Mouse (Mus musculus): ENCODE data around the gene Padi4. TPM values are rescaled to one million over a fixed set of nuclear protein-coding genes. Genes with fewer than 3 reads are reported as not detected.
A peak's percentile ranks its signal among the peaks of the same experiment; 100 is the strongest.

The Padi4 gene
- polyA plus RNA-seq, 1 experiment from 2014 or later: 1.1 TPM

GRCm38 (mm10) chr4:140791071-140791470 lies 17.0 kb upstream of the Padi4 start:
- no peak for ATAC-seq

GRCm38 (mm10) chr4:140789983-140790382 lies 15.9 kb upstream of the Padi4 start:
- H3K4me2 ChIP-seq (replicated peaks; ENCODE audit: low read depth, low read length): no peak overlapping the region
- no peaks in the 10 kb centered on the region for H3K4me1 ChIP-seq (ENCODE audit: insufficient read depth, low read depth, low read length)
- no peak overlapping the region for H3K27ac ChIP-seq (ENCODE audit: low read length)
- WGBS: 87% methylated on average over 4 of the region's 4 CpGs
- no peaks in the 10 kb centered on the region for H3K27me3 ChIP-seq (replicated peaks; ENCODE audit: insufficient read depth, low read length)
- no peak overlapping the region for H3K4me3 ChIP-seq (ENCODE audit: low read depth, low read length)
- no peak for DNase-seq (ENCODE audit: low spot score)
- no peak for ATAC-seq
- no peaks in the 10 kb centered on the region for H3K9me3 ChIP-seq (ENCODE audit: low read length)
- H3K36me3 ChIP-seq (ENCODE audit: insufficient read depth, low read length): no peaks in the 10 kb centered on the region
- TF ChIP-seq EP300 (IDR thresholded peaks at IDR 0.05): no peak
- TF ChIP-seq CTCF (IDR thresholded peaks at IDR 0.05): no peak
- H3K9ac ChIP-seq (replicated peaks; ENCODE audit: low read depth): no peak overlapping the region

More at GRCm38 (mm10) chr4:140791071-140791470, 17.0 kb upstream of the Padi4 start:
- Histone ChIP-seq H3K4me1 (ENCODE audit: insufficient read depth, low read depth, low read length) (no peaks in the 10 kb centered on the region), H3K9me3 (ENCODE audit: low read length) (no peaks in the 10 kb centered on the region), H3K4me3 (ENCODE audit: low read depth, low read length) (no peak overlapping the region), H3K4me2 (replicated peaks; ENCODE audit: low read depth, low read length) (no peak overlapping the region), H3K27me3 (replicated peaks; ENCODE audit: insufficient read depth, low read length) (no peaks in the 10 kb centered on the region), H3K9ac (replicated peaks; ENCODE audit: low read depth) (no peak overlapping the region), H3K27ac (ENCODE audit: low read length) (no peak overlapping the region), H3K36me3 (ENCODE audit: insufficient read depth, low read length) (no peaks in the 10 kb centered on the region)
- TF ChIP-seq CTCF (IDR thresholded peaks at IDR 0.05) (no peak), EP300 (IDR thresholded peaks at IDR 0.05) (no peak)
- DNase-seq (ENCODE audit: low spot score): no peak
- 72% methylated on average over 16 of the region's 16 CpGs for WGBS

- Histone ChIP-seq H3K36me3 (ENCODE audit: insufficient read depth, low read length) (no peaks in the 10 kb centered on the region), H3K27ac (ENCODE audit: low read length) (no peak overlapping the region), H3K27me3 (replicated peaks; ENCODE audit: insufficient read depth, low read length) (no peaks in the 10 kb centered on the region), H3K9ac (replicated peaks; ENCODE audit: low read depth) (no peak overlapping the region), H3K9me3 (ENCODE audit: low read length) (no peaks in the 10 kb centered on the region), H3K4me3 (ENCODE audit: low read depth, low read length) (no peak overlapping the region), H3K4me1 (ENCODE audit: insufficient read depth, low read depth, low read length) (no peaks in the 10 kb centered on the region), H3K4me2 (replicated peaks; ENCODE audit: low read depth, low read length) (no peak overlapping the region)
- 45% methylated on average over 6 of the region's 6 CpGs for WGBS
- peak; percentile 17 for ATAC-seq
- peak; percentile 49 for DNase-seq (ENCODE audit: low spot score)
- TF ChIP-seq EP300 (IDR thresholded peaks at IDR 0.05): no peak
- peak; percentile 96 for TF ChIP-seq CTCF (IDR thresholded peaks at IDR 0.05)
Observed at GRCm38 (mm10) chr4:140788983-140789382, 14.9 kb upstream of the Padi4 start.

- H3K4me1 ChIP-seq (ENCODE audit: insufficient read depth, low read depth, low read length): no peaks in the 10 kb centered on the region
- WGBS: 75% methylated on average over 6 of the region's 6 CpGs
- no peaks in the 10 kb centered on the region for H3K36me3 ChIP-seq (ENCODE audit: insufficient read depth, low read length)
- H3K9me3 ChIP-seq (ENCODE audit: low read length): no peaks in the 10 kb centered on the region
- TF ChIP-seq CTCF (IDR thresholded peaks at IDR 0.05) (no peak), EP300 (IDR thresholded peaks at IDR 0.05) (no peak)
- ATAC-seq (no peak), DNase-seq (ENCODE audit: low spot score) (no peak)
- H3K4me3 ChIP-seq (ENCODE audit: low read depth, low read length): no peak overlapping the region
- no peaks in the 10 kb centered on the region for H3K27me3 ChIP-seq (replicated peaks; ENCODE audit: insufficient read depth, low read length)
- no peak overlapping the region for H3K9ac ChIP-seq (replicated peaks; ENCODE audit: low read depth)
- no peak overlapping the region for H3K4me2 ChIP-seq (replicated peaks; ENCODE audit: low read depth, low read length)
- H3K27ac ChIP-seq (ENCODE audit: low read length): no peak overlapping the region
Observed at GRCm38 (mm10) chr4:140788264-140788663, 14.2 kb upstream of the Padi4 start.

GRCm38 (mm10) chr4:140787414-140787813 lies 13.4 kb upstream of the Padi4 start:
- TF ChIP-seq CTCF (IDR thresholded peaks at IDR 0.05) (no peak), EP300 (IDR thresholded peaks at IDR 0.05) (no peak)
- H3K27ac ChIP-seq (ENCODE audit: low read length): no peak overlapping the region
- WGBS: 44% methylated on average over 4 of the region's 4 CpGs
- H3K9me3 ChIP-seq (ENCODE audit: low read length): no peaks in the 10 kb centered on the region
- no peaks in the 10 kb centered on the region for H3K27me3 ChIP-seq (replicated peaks; ENCODE audit: insufficient read depth, low read length)
- no peak overlapping the region for H3K4me2 ChIP-seq (replicated peaks; ENCODE audit: low read depth, low read length)
- peak; percentile 53 for DNase-seq (ENCODE audit: low spot score)
- no peaks in the 10 kb centered on the region for H3K36me3 ChIP-seq (ENCODE audit: insufficient read depth, low read length)
- H3K4me3 ChIP-seq (ENCODE audit: low read depth, low read length): no peak overlapping the region
- ATAC-seq: peak; percentile 68
- no peak overlapping the region for H3K9ac ChIP-seq (replicated peaks; ENCODE audit: low read depth)
- H3K4me1 ChIP-seq (ENCODE audit: insufficient read depth, low read depth, low read length): no peaks in the 10 kb centered on the region

- no peaks in the 10 kb centered on the region for H3K36me3 ChIP-seq (ENCODE audit: insufficient read depth, low read length)
- TF ChIP-seq EP300 (IDR thresholded peaks at IDR 0.05): no peak
- TF ChIP-seq CTCF (IDR thresholded peaks at IDR 0.05): no peak
- 69% methylated on average over 5 of the region's 5 CpGs for WGBS
- no peak overlapping the region for H3K9ac ChIP-seq (replicated peaks; ENCODE audit: low read depth)
- DNase-seq (ENCODE audit: low spot score) (no peak), ATAC-seq (no peak)
- H3K4me3 ChIP-seq (ENCODE audit: low read depth, low read length): no peak overlapping the region
- H3K27ac ChIP-seq (ENCODE audit: low read length): no peak overlapping the region
- no peaks in the 10 kb centered on the region for H3K4me1 ChIP-seq (ENCODE audit: insufficient read depth, low read depth, low read length)
- no peaks in the 10 kb centered on the region for H3K9me3 ChIP-seq (ENCODE audit: low read length)
- no peak overlapping the region for H3K4me2 ChIP-seq (replicated peaks; ENCODE audit: low read depth, low read length)
- H3K27me3 ChIP-seq (replicated peaks; ENCODE audit: insufficient read depth, low read length): no peaks in the 10 kb centered on the region
Observed at GRCm38 (mm10) chr4:140785217-140785616, 11.2 kb upstream of the Padi4 start.
